Mouse (Mus musculus) intestine, postnatal 0 days (tissue): ENCODE measurements around the gene Reep1. TPM values are rescaled to one million over a fixed set of nuclear protein-coding genes. Genes with fewer than 3 reads are reported as not detected.

Experiments
- ATAC-seq: fragments of 200-750 bp; cut with Nextera tagmentation; 2 replicates; pipeline ENCODE4 v1.8.0; 2017; ENCODE audit warnings: mild to moderate bottlenecking, moderate TSS enrichment, moderate library complexity
- H3K27ac ChIP-seq: fragments of 300-500 bp; sonication (generic); 2 replicates; pipeline ENCODE4 v1.5.1; 2014; ENCODE audit warnings: mild to moderate bottlenecking, low read depth, low read length, moderate library complexity
- H3K27me3 ChIP-seq: fragments of 300-500 bp; sonication (generic); replicated peaks from 2 replicates; pipeline ENCODE4 v1.6.1; 2014; ENCODE audit warnings: low read length, mixed read lengths; ENCODE audit not compliant: control insufficient read depth, insufficient read depth
- H3K36me3 ChIP-seq: fragments of 300-500 bp; sonication (generic); 2 replicates; pipeline ENCODE4 v1.6.1; 2014; ENCODE audit warnings: mild to moderate bottlenecking, moderate library complexity; ENCODE audit not compliant: control insufficient read depth, insufficient read depth
- H3K4me1 ChIP-seq: fragments of 300-500 bp; sonication (generic); replicated peaks from 2 replicates; pipeline ENCODE4 v1.6.1; 2014; ENCODE audit warnings: antibody characterized with exemption, low read length, mixed read lengths; ENCODE audit not compliant: control insufficient read depth, insufficient read depth
- H3K4me2 ChIP-seq: fragments of 300-500 bp; sonication (generic); replicated peaks from 2 replicates; pipeline ENCODE4 v1.6.1; 2014; ENCODE audit warnings: low read depth, mild to moderate bottlenecking, moderate library complexity
- H3K4me3 ChIP-seq: fragments of 300-500 bp; sonication (generic); 2 replicates; pipeline ENCODE4 v1.5.1; 2014; ENCODE audit warnings: low read depth, low read length
- H3K9ac ChIP-seq: fragments of 300-500 bp; sonication (generic); 2 replicates; pipeline ENCODE4 v1.6.1; 2014; ENCODE audit warnings: mild to moderate bottlenecking, low read depth, low read length
- H3K9me3 ChIP-seq: fragments of 300-500 bp; sonication (generic); 2 replicates; pipeline ENCODE4 v1.6.1; 2016; ENCODE audit warnings: mixed run types; ENCODE audit not compliant: control insufficient read depth
- CTCF ChIP-seq: sonication (generic); IDR thresholded peaks from 2 replicates; pipeline ENCODE4 v1.5.1; 2016; ENCODE audit warnings: low read depth, mild to moderate bottlenecking, control low read depth, antibody characterized with exemption, moderate library complexity
- WGBS: fragments of 180-500 bp; shearing (Covaris S2); extraction: QIAGEN DNeasy Blood & Tissue Kit; methylation state at CpG from one replicate; pipeline ENCODE4 v1.1.7; 2014; 5-methylcytosine and 5-hydroxymethylcytosine counted together
- polyA plus RNA-seq: library from polyadenylated mRNA; unstranded; fragments of >200 nt; fragmentation: Nextera tagmentation; extraction: Ambion mirVana; gene quantifications from 2 replicates; pipeline ENCODE4 v1.2.1, GENCODE M21; 2015

Reep1 gene
- polyA plus RNA-seq, 1 experiment from 2014 or later: 6.5 TPM

- ATAC-seq: no peak
- Histone ChIP-seq H3K27me3 (no peaks in the 10 kb centered on the region), H3K4me1 (no peaks in the 10 kb centered on the region), H3K9me3 (no peaks in the 10 kb centered on the region), H3K36me3 (no peaks in the 10 kb centered on the region; the same call in 1 of the 2 replicates), H3K27ac (no peak overlapping the region), H3K4me2 (no peak overlapping the region), H3K4me3 (no peak overlapping the region), H3K9ac (no peak overlapping the region)
- WGBS: 77% methylated on average over 7 of the region's 7 CpGs
- no peak for TF ChIP-seq CTCF
Observed at GRCm38 (mm10) chr6:71752791-71753464, 45.6 kb downstream of the Reep1 start.

- no peaks in the 10 kb centered on the region for H3K4me1 ChIP-seq
- ATAC-seq: peak; percentile 25; the same call in 1 of the 2 replicates
- H3K9ac ChIP-seq: no peak overlapping the region
- TF ChIP-seq CTCF: no peak
- no peak overlapping the region for H3K27ac ChIP-seq
- WGBS: 58% methylated on average over 10 of the region's 10 CpGs
- no peak overlapping the region for H3K4me2 ChIP-seq
- H3K9me3 ChIP-seq: no peaks in the 10 kb centered on the region
- H3K27me3 ChIP-seq: no peaks in the 10 kb centered on the region
- no peaks in the 10 kb centered on the region; the same call in 1 of the 2 replicates for H3K36me3 ChIP-seq
- H3K4me3 ChIP-seq: no peak overlapping the region
Observed at GRCm38 (mm10) chr6:71757039-71757894, 49.9 kb downstream of the Reep1 start.

- Histone ChIP-seq H3K27ac (no peak overlapping the region), H3K4me3 (no peak overlapping the region), H3K4me2 (no peak overlapping the region), H3K4me1 (no peaks in the 10 kb centered on the region), H3K36me3 (no peaks in the 10 kb centered on the region; the same call in 1 of the 2 replicates), H3K27me3 (no peaks in the 10 kb centered on the region), H3K9ac (no peak overlapping the region), H3K9me3 (no peaks in the 10 kb centered on the region)
- WGBS: 80% methylated on average over 4 of the region's 4 CpGs
- no peak for ATAC-seq
- no peak for TF ChIP-seq CTCF
Observed at GRCm38 (mm10) chr6:71758780-71759179, 51.4 kb downstream of the Reep1 start.

- ATAC-seq: no peak
- no peak overlapping the region for H3K27ac ChIP-seq
- H3K27me3 ChIP-seq: no peaks in the 10 kb centered on the region
- H3K36me3 ChIP-seq: no peaks in the 10 kb centered on the region; the same call in 1 of the 2 replicates
- H3K4me2 ChIP-seq: no peak overlapping the region
- WGBS: 88% methylated on average over 6 of the region's 6 CpGs
- no peak for TF ChIP-seq CTCF
- no peaks in the 10 kb centered on the region for H3K4me1 ChIP-seq
- no peaks in the 10 kb centered on the region for H3K9me3 ChIP-seq
- no peak overlapping the region for H3K9ac ChIP-seq
- no peak overlapping the region for H3K4me3 ChIP-seq
Observed at GRCm38 (mm10) chr6:71760073-71760472, 52.7 kb downstream of the Reep1 start.

GRCm38 (mm10) chr6:71767761-71768160, 60.4 kb downstream of the Reep1 start:
- Histone ChIP-seq H3K27me3 (no peaks in the 10 kb centered on the region), H3K4me3 (no peak overlapping the region), H3K9ac (no peak overlapping the region), H3K36me3 (no peaks in the 10 kb centered on the region), H3K4me1 (no peaks in the 10 kb centered on the region), H3K9me3 (no peaks in the 10 kb centered on the region), H3K27ac (no peak overlapping the region), H3K4me2 (no peak overlapping the region)
- WGBS: 57% methylated on average over 4 of the region's 4 CpGs
- no peak for ATAC-seq
- no peak for TF ChIP-seq CTCF

- 79% methylated on average over 12 of the region's 12 CpGs for WGBS
- no peak overlapping the region for H3K9ac ChIP-seq
- no peaks in the 10 kb centered on the region for H3K4me1 ChIP-seq
- no peaks in the 10 kb centered on the region for H3K27me3 ChIP-seq
- no peaks in the 10 kb centered on the region for H3K36me3 ChIP-seq
- no peaks in the 10 kb centered on the region for H3K9me3 ChIP-seq
- peak; percentile 49 for TF ChIP-seq CTCF
- H3K4me3 ChIP-seq: no peak overlapping the region
- H3K27ac ChIP-seq: no peak overlapping the region
- H3K4me2 ChIP-seq: no peak overlapping the region
- no peak for ATAC-seq
Observed at GRCm38 (mm10) chr6:71769901-71770690, 62.7 kb downstream of the Reep1 start.
